Mouse (Mus musculus): ENCODE measurements at regions not wholly inside any gene's neighbourhood (a gene's known extent, or its start where the extent isn't known, plus 50 kb on each side); places are given as distances from the start of the nearest gene placed in this dataset.

DNA sequence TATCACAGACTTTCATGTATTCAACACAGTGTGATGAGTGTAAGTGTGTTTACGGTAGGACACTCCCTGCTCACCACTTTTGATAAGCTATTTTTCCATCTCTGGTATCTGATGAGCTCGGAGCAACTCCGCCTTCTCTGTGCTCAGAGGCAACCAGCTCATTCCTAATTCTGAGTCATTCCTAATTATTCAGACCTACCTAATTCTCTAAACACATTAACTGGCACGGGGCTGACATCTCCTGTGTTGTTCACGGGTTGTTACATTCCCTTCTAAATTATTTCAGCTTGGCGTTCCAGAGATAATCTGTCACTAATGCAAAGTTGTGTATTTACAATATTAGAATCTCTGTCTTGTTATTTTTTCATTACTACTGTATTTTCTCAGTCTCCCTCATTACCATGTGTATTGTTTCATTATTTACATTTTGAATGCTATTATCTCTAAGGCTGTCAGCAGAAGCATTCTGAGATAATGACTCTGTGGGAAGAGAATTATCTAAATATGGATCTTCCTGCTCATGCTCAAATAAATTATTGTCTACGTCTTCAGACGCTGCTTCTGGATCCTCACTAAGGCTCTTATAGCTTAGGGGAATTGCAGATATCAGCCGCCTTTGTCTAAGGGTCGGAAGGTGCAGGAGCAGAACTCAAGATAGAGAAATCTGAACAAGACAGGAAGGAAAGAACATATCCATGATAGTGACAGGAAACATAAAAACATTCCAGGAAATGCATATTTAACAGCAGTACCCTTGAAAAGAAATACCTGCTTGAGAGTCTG lies 209.2 kb upstream of the Tas2r134 start:
- no peak for TF ChIP-seq EP300 (IDR thresholded peaks at IDR 0.05; ENCODE audit: insufficient read depth, low read depth, low read length)
- no peak for TF ChIP-seq POLR2A (IDR thresholded peaks at IDR 0.05; ENCODE audit: insufficient read depth, low read depth, low read length)
- no peak for TF ChIP-seq CTCF (IDR thresholded peaks at IDR 0.05)

All from heart, adult 2 months (tissue).